Mouse (Mus musculus): Measurements from ENCODE around the gene Prkg1.

GRCm38 (mm10) chr19:31764801-31765340, at the start of gene Prkg1:
- TF ChIP-seq CTCF (IDR thresholded peaks at IDR 0.05; ENCODE audit: low read depth) (no peak), EP300 (IDR thresholded peaks at IDR 0.05; ENCODE audit: low read depth) (no peak)
